Mouse (Mus musculus): ENCODE results near the gene Rps23. TPM values are rescaled to one million over a fixed set of nuclear protein-coding genes. Genes with fewer than 3 reads are reported as not detected.

Gene Rps23
- total RNA-seq, 1 experiment, result 1,858 TPM

DNA sequence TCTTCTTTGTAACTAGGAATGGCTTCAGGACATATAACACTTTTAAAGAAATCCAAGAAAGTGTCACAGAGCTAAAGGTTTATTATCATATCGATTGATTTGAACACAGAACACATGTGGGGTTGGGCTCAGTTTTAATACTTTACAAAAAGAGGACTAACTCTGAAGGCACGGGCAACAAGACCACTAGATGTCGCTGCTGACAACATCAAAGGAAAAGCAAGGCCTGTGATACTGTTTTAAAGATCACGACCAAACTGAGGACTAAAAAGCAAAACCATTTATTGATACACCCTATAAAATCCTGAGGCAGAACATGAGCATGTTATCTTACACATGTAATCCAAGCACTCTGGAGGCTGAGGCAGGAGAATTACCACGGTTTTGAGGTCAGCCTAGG, 7.1 kb downstream of the Rps23 start:
- peak; percentile 71; the same call in 1 of the 2 replicates for TF ChIP-seq ZC3H11A (IDR thresholded peaks at IDR 0.05; ENCODE audit: borderline replicate concordance, low read depth, low read length)
- TF ChIP-seq HCFC1 (IDR thresholded peaks at IDR 0.05; ENCODE audit: borderline replicate concordance, insufficient read depth, low read length), result no peak
- in situ Hi-C loops (cut with MboI; ENCODE audit: low sequenced_read_pairs in 2 of 2, unreplicated experiment in 2 of 2), result no loop called here
- DNase-seq (ENCODE audit: low read depth, low spot score), result peak; percentile 54
- Histone ChIP-seq H3K27ac (ENCODE audit: insufficient read depth, low read depth, low read length, poor library complexity, severe bottlenecking) (no peak overlapping the region), H3K9ac (ENCODE audit: insufficient read depth, low read depth, low read length, poor library complexity, severe bottlenecking) (no peak overlapping the region), H3K4me3 (ENCODE audit: insufficient read depth in 1 of 2, low read depth in 1 of 2, low read length in 2 of 2, poor library complexity in 1 of 2, severe bottlenecking in 1 of 2) (no peak overlapping the region), H3K4me1 (ENCODE audit: control insufficient read depth in 2 of 2, insufficient read depth in 2 of 2, low read length in 2 of 2, poor library complexity in 1 of 2) (no peaks in the 10 kb centered on the region; a peak in 1 of 4 replicates), H3K36me3 (ENCODE audit: control insufficient read depth, insufficient read depth, low read length, poor library complexity, severe bottlenecking) (peaks cover 10% of the 10 kb centered on the region), H3K9me3 (ENCODE audit: control insufficient read depth, insufficient read depth, low read depth, low read length) (no peaks in the 10 kb centered on the region)

DNA sequence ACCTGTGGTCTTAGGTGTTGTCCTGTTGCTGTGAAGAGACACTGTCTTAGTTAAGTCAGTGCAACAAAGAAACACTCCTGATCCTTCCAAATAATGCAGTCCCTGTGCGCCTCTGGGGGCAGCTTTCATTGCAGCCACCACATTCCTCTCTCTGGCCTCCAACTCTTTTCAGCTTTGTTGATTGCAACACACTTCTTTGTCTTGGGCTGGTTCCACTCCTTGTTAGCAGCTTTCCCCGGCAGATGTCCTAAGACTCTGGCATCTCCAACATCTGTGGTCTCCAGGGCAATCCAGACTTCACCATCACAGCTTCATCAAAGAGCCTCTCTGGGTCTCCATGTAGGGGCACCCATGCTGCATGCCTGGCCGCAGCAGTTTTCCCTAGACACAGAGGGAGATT, 10.5 kb downstream of the Rps23 start:
- in situ Hi-C loops (cut with MboI; ENCODE audit: low sequenced_read_pairs in 2 of 2, unreplicated experiment in 2 of 2), result no loop called here
- H3K9ac ChIP-seq (ENCODE audit: insufficient read depth, low read depth, low read length, poor library complexity, severe bottlenecking), result no peak overlapping the region
- H3K4me1 ChIP-seq (ENCODE audit: control insufficient read depth in 2 of 2, insufficient read depth in 2 of 2, low read length in 2 of 2, poor library complexity in 1 of 2), result no peaks in the 10 kb centered on the region
- no peaks in the 10 kb centered on the region for H3K9me3 ChIP-seq (ENCODE audit: control insufficient read depth, insufficient read depth, low read depth, low read length)
- H3K36me3 ChIP-seq (ENCODE audit: control insufficient read depth, insufficient read depth, low read length, poor library complexity, severe bottlenecking), result no peaks in the 10 kb centered on the region
- no peak overlapping the region for H3K4me3 ChIP-seq (ENCODE audit: insufficient read depth in 1 of 2, low read depth in 1 of 2, low read length in 2 of 2, poor library complexity in 1 of 2, severe bottlenecking in 1 of 2)
- no peak for TF ChIP-seq CHD2 (IDR thresholded peaks at IDR 0.05; ENCODE audit: low read depth, low read length)
- no peak for TF ChIP-seq MAFK (IDR thresholded peaks at IDR 0.05; ENCODE audit: insufficient read depth, low read depth, low read length)
- no peak for TF ChIP-seq HCFC1 (IDR thresholded peaks at IDR 0.05; ENCODE audit: borderline replicate concordance, insufficient read depth, low read length)
- TF ChIP-seq ZC3H11A (IDR thresholded peaks at IDR 0.05; ENCODE audit: borderline replicate concordance, low read depth, low read length), result no peak
- no peak for TF ChIP-seq ZNF384 (IDR thresholded peaks at IDR 0.05; ENCODE audit: low read depth, low read length)
- H3K27ac ChIP-seq (ENCODE audit: insufficient read depth, low read depth, low read length, poor library complexity, severe bottlenecking), result no peak overlapping the region
- DNase-seq (ENCODE audit: low read depth, low spot score), result no peak

- TF ChIP-seq HCFC1 (IDR thresholded peaks at IDR 0.05; ENCODE audit: borderline replicate concordance, insufficient read depth, low read length) (no peak), ZNF384 (IDR thresholded peaks at IDR 0.05; ENCODE audit: low read depth, low read length) (no peak), CHD2 (IDR thresholded peaks at IDR 0.05; ENCODE audit: low read depth, low read length) (no peak), ZC3H11A (IDR thresholded peaks at IDR 0.05; ENCODE audit: borderline replicate concordance, low read depth, low read length) (no peak), MAFK (IDR thresholded peaks at IDR 0.05; ENCODE audit: insufficient read depth, low read depth, low read length) (no peak)
- H3K9me3 ChIP-seq (ENCODE audit: control insufficient read depth, insufficient read depth, low read depth, low read length), result no peaks in the 10 kb centered on the region
Observed at GRCm38 (mm10) chr13:90935852-90936251, 13.1 kb downstream of the Rps23 start.

DNA sequence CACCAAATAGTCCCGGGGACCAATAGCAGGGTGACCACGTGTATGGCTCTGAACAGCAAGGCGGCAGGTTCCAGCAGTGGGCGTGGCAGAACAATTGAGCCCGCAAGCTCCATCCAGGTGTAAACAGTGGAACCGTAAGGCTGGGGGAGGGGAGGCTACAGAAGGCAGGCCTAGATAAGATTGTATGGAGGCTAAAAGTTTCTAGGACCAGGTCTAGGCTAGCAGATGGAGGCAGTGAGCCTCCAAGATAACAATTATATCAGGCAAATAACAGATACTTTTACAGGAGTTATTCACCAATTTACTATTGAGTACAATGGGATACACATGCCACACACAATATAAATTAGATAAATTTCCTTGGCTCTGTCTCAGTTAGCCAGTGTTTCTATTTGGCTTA, 16.4 kb downstream of the Rps23 start:
- Histone ChIP-seq H3K36me3 (ENCODE audit: control insufficient read depth, insufficient read depth, low read length, poor library complexity, severe bottlenecking) (no peaks in the 10 kb centered on the region), H3K9ac (ENCODE audit: insufficient read depth, low read depth, low read length, poor library complexity, severe bottlenecking) (no peak overlapping the region), H3K9me3 (ENCODE audit: control insufficient read depth, insufficient read depth, low read depth, low read length) (no peaks in the 10 kb centered on the region), H3K4me1 (ENCODE audit: control insufficient read depth in 2 of 2, insufficient read depth in 2 of 2, low read length in 2 of 2, poor library complexity in 1 of 2) (peaks cover 0 to 2% of the 10 kb centered on the region in 2 experiments; a peak in 1 of 4 replicates), H3K4me3 (ENCODE audit: insufficient read depth in 1 of 2, low read depth in 1 of 2, low read length in 2 of 2, poor library complexity in 1 of 2, severe bottlenecking in 1 of 2) (no peak overlapping the region), H3K27ac (ENCODE audit: insufficient read depth, low read depth, low read length, poor library complexity, severe bottlenecking) (no peak overlapping the region)
- no peak for DNase-seq (ENCODE audit: low read depth, low spot score)
- in situ Hi-C loops (cut with MboI; ENCODE audit: low sequenced_read_pairs in 2 of 2, unreplicated experiment in 2 of 2), result no loop called here
- TF ChIP-seq ZC3H11A (IDR thresholded peaks at IDR 0.05; ENCODE audit: borderline replicate concordance, low read depth, low read length) (no peak), ZNF384 (IDR thresholded peaks at IDR 0.05; ENCODE audit: low read depth, low read length) (no peak), MAFK (IDR thresholded peaks at IDR 0.05; ENCODE audit: insufficient read depth, low read depth, low read length) (no peak), CHD2 (IDR thresholded peaks at IDR 0.05; ENCODE audit: low read depth, low read length) (no peak), HCFC1 (IDR thresholded peaks at IDR 0.05; ENCODE audit: borderline replicate concordance, insufficient read depth, low read length) (no peak)

More at GRCm38 (mm10) chr13:90935852-90936251, 13.1 kb downstream of the Rps23 start:
- DNase-seq (ENCODE audit: low read depth, low spot score), result no peak
- peaks cover 0 to 2% of the 10 kb centered on the region in 2 experiments; a peak in 1 of 4 replicates for H3K4me1 ChIP-seq (ENCODE audit: control insufficient read depth in 2 of 2, insufficient read depth in 2 of 2, low read length in 2 of 2, poor library complexity in 1 of 2)
- in situ Hi-C loops (cut with MboI; ENCODE audit: low sequenced_read_pairs in 2 of 2, unreplicated experiment in 2 of 2), result no loop called here
- H3K9ac ChIP-seq (ENCODE audit: insufficient read depth, low read depth, low read length, poor library complexity, severe bottlenecking), result no peak overlapping the region
- H3K4me3 ChIP-seq (ENCODE audit: insufficient read depth in 1 of 2, low read depth in 1 of 2, low read length in 2 of 2, poor library complexity in 1 of 2, severe bottlenecking in 1 of 2), result no peak overlapping the region
- no peaks in the 10 kb centered on the region for H3K36me3 ChIP-seq (ENCODE audit: control insufficient read depth, insufficient read depth, low read length, poor library complexity, severe bottlenecking)
- no peak overlapping the region for H3K27ac ChIP-seq (ENCODE audit: insufficient read depth, low read depth, low read length, poor library complexity, severe bottlenecking)

DNA sequence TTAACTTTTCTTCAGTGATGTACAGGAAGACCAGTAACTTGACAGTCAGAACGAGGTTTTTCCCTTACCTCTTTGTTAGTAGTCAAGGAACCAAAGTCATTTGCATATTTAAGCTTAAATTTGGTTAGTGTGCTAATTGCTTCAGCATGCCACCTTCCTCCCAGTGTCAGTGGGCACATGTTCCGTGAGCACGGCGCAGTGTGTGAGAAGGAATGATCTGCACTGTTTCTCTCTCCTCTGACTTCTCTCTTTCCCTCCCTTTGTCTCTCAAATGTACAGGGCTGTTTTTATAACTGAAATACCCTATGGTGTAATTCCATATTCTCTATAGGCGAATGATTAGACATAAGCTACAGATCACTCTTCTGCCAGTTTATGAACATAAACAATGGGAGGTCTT, 16.8 kb downstream of the Rps23 start:
- no peaks in the 10 kb centered on the region for H3K36me3 ChIP-seq (ENCODE audit: control insufficient read depth, insufficient read depth, low read length, poor library complexity, severe bottlenecking)
- no peak overlapping the region for H3K4me3 ChIP-seq (ENCODE audit: insufficient read depth in 1 of 2, low read depth in 1 of 2, low read length in 2 of 2, poor library complexity in 1 of 2, severe bottlenecking in 1 of 2)
- peaks cover 0 to 2% of the 10 kb centered on the region in 2 experiments; a peak in 1 of 4 replicates for H3K4me1 ChIP-seq (ENCODE audit: control insufficient read depth in 2 of 2, insufficient read depth in 2 of 2, low read length in 2 of 2, poor library complexity in 1 of 2)
- no peaks in the 10 kb centered on the region for H3K9me3 ChIP-seq (ENCODE audit: control insufficient read depth, insufficient read depth, low read depth, low read length)
- in situ Hi-C loops (cut with MboI; ENCODE audit: low sequenced_read_pairs in 2 of 2, unreplicated experiment in 2 of 2), result no loop called here
- H3K9ac ChIP-seq (ENCODE audit: insufficient read depth, low read depth, low read length, poor library complexity, severe bottlenecking), result no peak overlapping the region
- no peak for DNase-seq (ENCODE audit: low read depth, low spot score)
- TF ChIP-seq HCFC1 (IDR thresholded peaks at IDR 0.05; ENCODE audit: borderline replicate concordance, insufficient read depth, low read length), result no peak
- TF ChIP-seq CHD2 (IDR thresholded peaks at IDR 0.05; ENCODE audit: low read depth, low read length), result no peak
- TF ChIP-seq MAFK (IDR thresholded peaks at IDR 0.05; ENCODE audit: insufficient read depth, low read depth, low read length), result no peak
- TF ChIP-seq ZNF384 (IDR thresholded peaks at IDR 0.05; ENCODE audit: low read depth, low read length), result no peak
- TF ChIP-seq ZC3H11A (IDR thresholded peaks at IDR 0.05; ENCODE audit: borderline replicate concordance, low read depth, low read length), result no peak
- H3K27ac ChIP-seq (ENCODE audit: insufficient read depth, low read depth, low read length, poor library complexity, severe bottlenecking), result no peak overlapping the region
